Mouse (Mus musculus) liver, postnatal 0 days (tissue): Measurements from ENCODE around the gene Gpsm3. TPM values are rescaled to one million over a fixed set of nuclear protein-coding genes. Genes with fewer than 3 reads are reported as not detected.
A peak's percentile ranks its signal among the peaks of the same experiment; 100 is the strongest.

Experiments
- ATAC-seq: fragments of 200-750 bp; cut with Nextera tagmentation; 2 replicates; pipeline ENCODE4 v1.8.0; 2017; ENCODE audit warnings: mild to moderate bottlenecking, moderate library complexity
- DNase-seq: peaks from one replicate; pipeline ENCODE4 v3.0.0-alpha.2; 2016
- H3K27ac ChIP-seq: fragments of 300-500 bp; sonication (generic); 2 replicates; pipeline ENCODE4 v1.5.1; 2014; ENCODE audit warnings: antibody characterized with exemption, moderate library complexity, mild to moderate bottlenecking, low read depth
- H3K27me3 ChIP-seq: fragments of 300-500 bp; sonication (generic); 2 replicates; pipeline ENCODE4 v1.6.1; 2014; ENCODE audit warnings: low read length, control low read depth, mixed read lengths; ENCODE audit not compliant: insufficient read depth
- H3K36me3 ChIP-seq: fragments of 300-500 bp; sonication (generic); replicated peaks from 2 replicates; pipeline ENCODE4 v1.6.1; 2014; ENCODE audit warnings: mild to moderate bottlenecking, control low read depth, low read length, moderate library complexity, mixed read lengths; ENCODE audit not compliant: insufficient read depth
- H3K4me1 ChIP-seq: fragments of 300-500 bp; sonication (generic); 2 replicates; pipeline ENCODE4 v1.6.1; 2014; ENCODE audit warnings: antibody characterized with exemption, mild to moderate bottlenecking, control low read depth; ENCODE audit not compliant: insufficient read depth
- H3K4me2 ChIP-seq: fragments of 300-500 bp; sonication (generic); 2 replicates; pipeline ENCODE4 v1.6.1; 2014; ENCODE audit warnings: low read depth, mild to moderate bottlenecking, low read length, moderate library complexity, mixed read lengths
- H3K4me3 ChIP-seq: fragments of 300-500 bp; sonication (generic); 2 replicates; pipeline ENCODE4 v1.5.1; 2014; ENCODE audit warnings: low read depth, low read length
- H3K9ac ChIP-seq: fragments of 300-500 bp; sonication (generic); replicated peaks from 2 replicates; pipeline ENCODE4 v1.6.1; 2014; ENCODE audit warnings: mild to moderate bottlenecking, moderate library complexity
- H3K9me3 ChIP-seq: fragments of 300-500 bp; sonication (generic); 2 replicates; pipeline ENCODE4 v1.6.1; 2016; ENCODE audit warnings: mild to moderate bottlenecking, control low read depth, low read length, mixed read lengths
- CTCF ChIP-seq: sonication (generic); IDR thresholded peaks from 2 replicates; pipeline ENCODE4 v1.5.1; 2016; ENCODE audit warnings: antibody characterized with exemption, low read depth
- EP300 ChIP-seq: IDR thresholded peaks from 2 replicates; pipeline ENCODE4 v1.6.1; 2016; ENCODE audit warnings: antibody characterized with exemption, low read depth, mild to moderate bottlenecking
- WGBS: fragments of 180-500 bp; shearing (Covaris S2); extraction: QIAGEN DNeasy Blood & Tissue Kit; methylation state at CpG from one replicate; pipeline ENCODE4 v1.1.7; 2014; ENCODE audit not compliant: insufficient replicate concordance; 5-methylcytosine and 5-hydroxymethylcytosine counted together
- polyA plus RNA-seq: library from polyadenylated mRNA; unstranded; fragments of >200 nt; fragmentation: Nextera tagmentation; extraction: Ambion mirVana; gene quantifications from 2 replicates; pipeline ENCODE4 v1.2.1, GENCODE M21; 2015

Gene Gpsm3
- polyA plus RNA-seq, 1 experiment from 2014 or later: 24.7 TPM

- Histone ChIP-seq H3K27ac (no peak overlapping the region), H3K36me3 (no peaks in the 10 kb centered on the region), H3K9me3 (no peaks in the 10 kb centered on the region), H3K4me2 (no peak overlapping the region), H3K27me3 (no peaks in the 10 kb centered on the region), H3K9ac (no peak overlapping the region), H3K4me1 (0 out of 2 replicates have a peak, but pooled peaks cover 3% of the 10 kb centered on the region), H3K4me3 (no peak overlapping the region)
- 48% methylated on average over 8 of the region's 8 CpGs for WGBS
- DNase-seq (no peak), ATAC-seq (no peak)
- TF ChIP-seq CTCF (no peak), EP300 (no peak)
These were observed 33.2 kb upstream of the Gpsm3 start for GRCm38 (mm10) chr17:34556406-34556805.

GRCm38 (mm10) chr17:34557411-34557810 lies 32.2 kb upstream of the Gpsm3 start:
- no peak overlapping the region for H3K27ac ChIP-seq
- H3K9ac ChIP-seq: no peak overlapping the region
- no peaks in the 10 kb centered on the region for H3K36me3 ChIP-seq
- H3K4me3 ChIP-seq: no peak overlapping the region
- H3K4me1 ChIP-seq: 0 out of 2 replicates have a peak, but pooled peaks cover 3% of the 10 kb centered on the region
- TF ChIP-seq CTCF: no peak
- TF ChIP-seq EP300: no peak
- DNase-seq: no peak
- H3K27me3 ChIP-seq: no peaks in the 10 kb centered on the region
- H3K4me2 ChIP-seq: no peak overlapping the region
- WGBS: 65% methylated on average over 11 of the region's 11 CpGs
- no peak for ATAC-seq
- no peaks in the 10 kb centered on the region for H3K9me3 ChIP-seq

- Histone ChIP-seq H3K36me3 (no peaks in the 10 kb centered on the region), H3K27me3 (no peaks in the 10 kb centered on the region), H3K27ac (no peak overlapping the region), H3K4me2 (no peak overlapping the region), H3K4me3 (no peak overlapping the region), H3K4me1 (0 out of 2 replicates have a peak, but pooled peaks cover 3% of the 10 kb centered on the region), H3K9ac (no peak overlapping the region), H3K9me3 (no peaks in the 10 kb centered on the region)
- TF ChIP-seq EP300 (no peak), CTCF (no peak)
- no peak for DNase-seq
- ATAC-seq: no peak
- WGBS: 80% methylated on average over 7 of the region's 7 CpGs
These were observed 30.5 kb upstream of the Gpsm3 start for GRCm38 (mm10) chr17:34559116-34559515.

GRCm38 (mm10) chr17:34559895-34560294 lies 29.7 kb upstream of the Gpsm3 start:
- ATAC-seq (no peak), DNase-seq (peak; percentile 42)
- TF ChIP-seq EP300 (no peak), CTCF (peak; percentile 40)
- Histone ChIP-seq H3K36me3 (no peaks in the 10 kb centered on the region), H3K27ac (no peak overlapping the region), H3K9ac (no peak overlapping the region), H3K4me2 (no peak overlapping the region), H3K4me1 (0 out of 2 replicates have a peak, but pooled peaks cover 3% of the 10 kb centered on the region), H3K27me3 (no peaks in the 10 kb centered on the region), H3K9me3 (no peaks in the 10 kb centered on the region), H3K4me3 (no peak overlapping the region)
- 37% methylated on average over 15 of the region's 15 CpGs for WGBS

- no peak overlapping the region for H3K4me3 ChIP-seq
- H3K27ac ChIP-seq: no peak overlapping the region
- 0 out of 2 replicates have a peak, but pooled peaks cover 3% of the 10 kb centered on the region for H3K4me1 ChIP-seq
- no peaks in the 10 kb centered on the region for H3K9me3 ChIP-seq
- H3K27me3 ChIP-seq: no peaks in the 10 kb centered on the region
- no peak overlapping the region for H3K9ac ChIP-seq
- TF ChIP-seq CTCF (no peak), EP300 (no peak)
- H3K4me2 ChIP-seq: 0 out of 2 replicates have a peak overlapping the region, but pooled peaks have one; percentile 55
- WGBS: 85% methylated on average over 6 of the region's 6 CpGs
- ATAC-seq (no peak), DNase-seq (no peak)
- H3K36me3 ChIP-seq: no peaks in the 10 kb centered on the region
These were observed 29.2 kb upstream of the Gpsm3 start for GRCm38 (mm10) chr17:34560438-34560837.

- TF ChIP-seq EP300 (no peak), CTCF (no peak)
- peak; percentile 69 for DNase-seq
- Histone ChIP-seq H3K36me3 (no peaks in the 10 kb centered on the region), H3K4me3 (no peak overlapping the region), H3K9ac (no peak overlapping the region), H3K4me2 (peak overlapping the region; percentile 55), H3K27ac (peak overlapping the region; percentile 70), H3K27me3 (no peaks in the 10 kb centered on the region), H3K4me1 (no peaks in the 10 kb centered on the region), H3K9me3 (no peaks in the 10 kb centered on the region)
- peak; percentile 27; the same call in 1 of the 2 replicates for ATAC-seq
- 29% methylated on average over 8 of the region's 8 CpGs for WGBS
These were observed 28.4 kb upstream of the Gpsm3 start for GRCm38 (mm10) chr17:34561200-34561599.

GRCm38 (mm10) chr17:34562595-34562994 lies 27.0 kb upstream of the Gpsm3 start:
- H3K36me3 ChIP-seq: no peaks in the 10 kb centered on the region
- TF ChIP-seq EP300 (no peak), CTCF (no peak)
- no peak overlapping the region for H3K4me2 ChIP-seq
- no peak overlapping the region for H3K4me3 ChIP-seq
- ATAC-seq: no peak
- 56% methylated on average over 3 of the region's 3 CpGs for WGBS
- H3K9me3 ChIP-seq: no peaks in the 10 kb centered on the region
- H3K4me1 ChIP-seq: no peaks in the 10 kb centered on the region
- H3K27ac ChIP-seq: no peak overlapping the region
- no peak for DNase-seq
- H3K9ac ChIP-seq: no peak overlapping the region
- no peaks in the 10 kb centered on the region; the same call in 1 of the 2 replicates for H3K27me3 ChIP-seq
